In the genomic region with DNA sequence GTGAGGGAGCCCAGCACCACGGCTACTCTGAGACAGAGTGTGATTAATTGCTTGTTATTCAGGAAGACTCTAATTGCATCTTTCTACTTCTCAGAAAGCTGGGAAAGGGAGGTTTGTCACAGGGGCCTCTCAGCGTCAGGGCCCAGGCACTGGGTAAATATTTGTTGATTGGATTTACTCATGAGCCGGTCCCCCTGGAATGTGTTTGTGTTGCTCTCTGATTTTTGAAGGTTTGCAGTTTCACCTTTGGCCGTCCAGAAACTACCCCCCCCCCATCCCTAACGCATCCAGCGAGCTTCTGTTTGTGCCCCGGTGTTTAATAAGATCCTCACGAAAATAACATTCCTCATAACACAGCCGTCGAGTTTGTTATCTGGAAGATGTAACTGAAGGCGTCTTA, we compare ENCODE assay signal across 23 mouse cellular contexts.
DNase-seq lines count a peak whose midpoint lies in the region; ATAC-seq lines count a peak whose summit lies in the region.
"Had no signal": no experiment of that assay in that cellular context is flagged by ENCODE, and none has a peak within 500 bp of the region (broad histone marks: within the 10 kb centered on the region; RNA-seq: fewer than 3 reads in every experiment).

No protein-coding gene starts in this region.

- H3K4me3 ChIP-seq in hindbrain, embryonic 13.5 days, result no peak overlapping the region
- no peak overlapping the region for H3K4me3 ChIP-seq in hindbrain, embryonic 10.5 days
- no peak overlapping the region for H3K4me3 ChIP-seq in midbrain, embryonic 14.5 days (replicated peaks; ENCODE audit: low read depth, low read length)
- no peak overlapping the region for H3K4me3 ChIP-seq in midbrain, embryonic 11.5 days (ENCODE audit: low read depth, low read length)
- H3K4me3 ChIP-seq in midbrain, embryonic 15.5 days, result no peak overlapping the region
- H3K4me3 ChIP-seq: embryonic facial prominence, embryonic 10.5 days; forebrain, embryonic 15.5 days; heart, embryonic 15.5 days; intestine, embryonic 15.5 days; limb, embryonic 13.5 days had no signal

- 0 out of 2 replicates have a peak overlapping the region, but pooled peaks have one; percentile 15 for H3K9ac ChIP-seq in hindbrain, embryonic 13.5 days
- no peak overlapping the region for H3K9ac ChIP-seq in midbrain, embryonic 14.5 days (replicated peaks; ENCODE audit: low read length)
- no peak overlapping the region for H3K9ac ChIP-seq in midbrain, embryonic 11.5 days (ENCODE audit: low read length)
- H3K9ac ChIP-seq in midbrain, embryonic 15.5 days, result no peak overlapping the region
- H3K9ac ChIP-seq: forebrain, embryonic 15.5 days; heart, embryonic 15.5 days; intestine, embryonic 15.5 days; limb, embryonic 13.5 days had no signal

- H3K9me3 ChIP-seq in hindbrain, embryonic 13.5 days, result no peaks in the 10 kb centered on the region
- no peaks in the 10 kb centered on the region for H3K9me3 ChIP-seq in hindbrain, embryonic 10.5 days
- H3K9me3 ChIP-seq in midbrain, embryonic 14.5 days (ENCODE audit: control insufficient read depth, low read length), result no peaks in the 10 kb centered on the region
- no peaks in the 10 kb centered on the region for H3K9me3 ChIP-seq in midbrain, embryonic 11.5 days (ENCODE audit: control insufficient read depth, low read length)
- H3K9me3 ChIP-seq in midbrain, embryonic 15.5 days, result no peaks in the 10 kb centered on the region
- H3K9me3 ChIP-seq: embryonic facial prominence, embryonic 10.5 days; forebrain, embryonic 15.5 days; heart, embryonic 15.5 days; intestine, embryonic 15.5 days; limb, embryonic 13.5 days had no signal

- no peak for DNase-seq in hindbrain, embryonic 10.5 days (ENCODE audit: low spot score)
- DNase-seq in midbrain, embryonic 14.5 days, result no peak
- DNase-seq in midbrain, embryonic 11.5 days (ENCODE audit: low spot score, missing footprints), result no peak
- DNase-seq in right cerebral cortex, adult 18-20 months, result no peak
- DNase-seq in spleen, adult 18-20 months, result no peak
- no peak for DNase-seq in heart, postnatal 36 days
- DNase-seq: adrenal gland, adult 8-10 months; cerebellum, adult 8-10 months; heart, postnatal 4 days; kidney, adult 8-10 months; kidney, postnatal 10 days; lung, adult 2 months; lung, postnatal 14 days; thymus, adult 18-20 months; thymus, postnatal 36 days had no signal

- ATAC-seq in hindbrain, embryonic 13.5 days (ENCODE audit: low FRiP score), result no peak
- ATAC-seq in midbrain, embryonic 14.5 days (ENCODE audit: low FRiP score, low TSS enrichment), result no peak
- no peak for ATAC-seq in midbrain, embryonic 11.5 days (ENCODE audit: low FRiP score)
- ATAC-seq in midbrain, embryonic 15.5 days (replicated peaks), result no peak
- ATAC-seq: activated CD4-positive, CD25-positive, alpha-beta regulatory T cell, adult 4 months; forebrain, embryonic 15.5 days; intestine, embryonic 15.5 days had no signal

- no peaks in the 10 kb centered on the region for H3K36me3 ChIP-seq in hindbrain, embryonic 13.5 days
- H3K36me3 ChIP-seq in hindbrain, embryonic 10.5 days, result peaks cover 61% of the 10 kb centered on the region
- H3K36me3 ChIP-seq in midbrain, embryonic 14.5 days (ENCODE audit: control insufficient read depth, insufficient read depth, low read length), result no peaks in the 10 kb centered on the region
- no peaks in the 10 kb centered on the region for H3K36me3 ChIP-seq in midbrain, embryonic 11.5 days (ENCODE audit: control insufficient read depth, insufficient read depth, low read length)
- no peaks in the 10 kb centered on the region for H3K36me3 ChIP-seq in midbrain, embryonic 15.5 days (replicated peaks)
- H3K36me3 ChIP-seq: forebrain, embryonic 15.5 days; heart, embryonic 15.5 days; intestine, embryonic 15.5 days had no signal

- H3K27ac ChIP-seq in hindbrain, embryonic 13.5 days, result peak overlapping the region; percentile 23; the same call in 1 of the 2 replicates
- no peak overlapping the region for H3K27ac ChIP-seq in hindbrain, embryonic 10.5 days
- no peak overlapping the region for H3K27ac ChIP-seq in midbrain, embryonic 14.5 days (replicated peaks; ENCODE audit: low read depth, low read length)
- no peak overlapping the region for H3K27ac ChIP-seq in midbrain, embryonic 11.5 days (ENCODE audit: low read depth, low read length)
- no peak overlapping the region for H3K27ac ChIP-seq in midbrain, embryonic 15.5 days
- H3K27ac ChIP-seq: embryonic facial prominence, embryonic 10.5 days; forebrain, embryonic 15.5 days; heart, embryonic 15.5 days; intestine, embryonic 15.5 days; limb, embryonic 13.5 days had no signal

- intact Hi-C loops in heart, postnatal 36 days (cut with DNase I), result no loop called here

- WGBS in hindbrain, embryonic 13.5 days, result 65% methylated on average over 11 of the region's 11 CpGs
- WGBS in hindbrain, embryonic 10.5 days, result 74% methylated on average over 11 of the region's 11 CpGs
- 90% methylated on average over 11 of the region's 11 CpGs for WGBS in midbrain, embryonic 14.5 days
- 64% methylated on average over 11 of the region's 11 CpGs for WGBS in midbrain, embryonic 11.5 days
- 76% methylated on average over 11 of the region's 11 CpGs for WGBS in midbrain, embryonic 15.5 days

- peaks cover 42% of the 10 kb centered on the region for H3K4me1 ChIP-seq in hindbrain, embryonic 13.5 days (replicated peaks)
- H3K4me1 ChIP-seq in hindbrain, embryonic 10.5 days (replicated peaks), result peaks cover 32% of the 10 kb centered on the region
- H3K4me1 ChIP-seq in midbrain, embryonic 14.5 days (ENCODE audit: control insufficient read depth, insufficient read depth, low read length), result peaks cover 14% of the 10 kb centered on the region; the same call in 1 of the 2 replicates
- peaks cover 17% of the 10 kb centered on the region for H3K4me1 ChIP-seq in midbrain, embryonic 11.5 days (ENCODE audit: control insufficient read depth, insufficient read depth, low read length)
- peaks cover 36% of the 10 kb centered on the region for H3K4me1 ChIP-seq in midbrain, embryonic 15.5 days

- H3K4me2 ChIP-seq in hindbrain, embryonic 13.5 days, result peak overlapping the region; percentile 69
- H3K4me2 ChIP-seq in midbrain, embryonic 14.5 days (ENCODE audit: low read length), result peak overlapping the region; percentile 80; the same call in 1 of the 2 replicates
- no peak overlapping the region for H3K4me2 ChIP-seq in midbrain, embryonic 11.5 days
- peak overlapping the region; percentile 69 for H3K4me2 ChIP-seq in midbrain, embryonic 15.5 days
- H3K4me2 ChIP-seq: forebrain, embryonic 15.5 days; heart, embryonic 15.5 days; intestine, embryonic 15.5 days; limb, embryonic 13.5 days had no signal

- no peaks in the 10 kb centered on the region for H3K27me3 ChIP-seq in hindbrain, embryonic 13.5 days
- no peaks in the 10 kb centered on the region for H3K27me3 ChIP-seq in hindbrain, embryonic 10.5 days (ENCODE audit: insufficient read depth, poor library complexity, severe bottlenecking)
- H3K27me3 ChIP-seq in midbrain, embryonic 14.5 days (ENCODE audit: control insufficient read depth, insufficient read depth, low read length), result no peaks in the 10 kb centered on the region
- H3K27me3 ChIP-seq in midbrain, embryonic 11.5 days (ENCODE audit: control insufficient read depth, insufficient read depth, low read length), result no peaks in the 10 kb centered on the region
- H3K27me3 ChIP-seq in midbrain, embryonic 15.5 days (replicated peaks), result no peaks in the 10 kb centered on the region
- H3K27me3 ChIP-seq: forebrain, embryonic 15.5 days; intestine, embryonic 15.5 days had no signal
